Mouse (Mus musculus): ENCODE data around the gene Trip13.

Gene Trip13

GRCm38 (mm10) chr13:73886066-73886465 is 51.5 kb downstream of the Trip13 start:
- DNase-seq = no peak

DNA sequence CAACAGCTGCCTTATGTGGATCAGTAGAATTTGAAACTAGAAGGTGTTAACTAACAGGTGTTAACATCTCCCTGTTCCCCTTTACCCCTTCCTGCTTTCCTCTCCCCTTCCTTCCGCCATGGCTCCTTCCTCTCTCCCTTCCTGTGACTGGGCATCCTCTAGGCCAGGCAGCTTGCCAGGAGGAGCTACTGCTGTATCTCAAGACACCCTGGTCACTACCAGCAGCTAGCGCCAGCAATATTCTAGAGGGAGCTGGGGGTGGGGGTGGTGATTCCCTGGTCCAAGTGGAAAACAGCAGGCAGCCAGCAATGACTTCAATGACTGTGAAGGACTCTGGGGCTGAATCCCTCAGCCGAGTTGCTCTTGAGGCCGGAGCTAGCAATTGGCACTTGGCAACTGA is 51.9 kb downstream of the Trip13 start:
- no peak for DNase-seq

DNA sequence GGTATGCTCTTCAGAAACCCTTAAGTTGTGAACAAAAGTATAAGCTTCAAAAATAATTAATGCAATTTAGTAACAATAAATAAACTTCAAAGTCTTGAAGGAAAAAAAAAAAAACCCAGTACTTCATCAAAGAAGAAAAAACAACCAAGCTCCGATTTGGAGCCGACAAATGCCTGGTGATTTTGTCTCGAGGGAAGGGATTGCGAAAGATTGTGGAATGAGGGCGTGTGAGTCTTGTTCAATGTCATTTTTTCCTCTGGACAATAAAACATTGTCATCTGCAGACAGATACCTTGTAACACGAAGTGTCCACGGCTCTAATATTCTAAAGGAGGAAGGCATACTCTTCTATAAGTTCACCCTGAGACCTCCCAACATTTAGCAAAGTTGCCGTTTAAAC is 56.2 kb downstream of the Trip13 start:
- no peak for DNase-seq

GRCm38 (mm10) chr13:73879824-73880223 is 57.8 kb downstream of the Trip13 start:
- DNase-seq = peak; percentile 56

- no peak for DNase-seq
Measured at GRCm38 (mm10) chr13:73872159-73872558, 65.4 kb downstream of the Trip13 start.
